Mouse (Mus musculus): ENCODE measurements around the gene Slc41a2. TPM values are rescaled to one million over a fixed set of nuclear protein-coding genes. Genes with fewer than 3 reads are reported as not detected.

The Slc41a2 gene
- polyA plus RNA-seq, 1 experiment from 2014 or later, result 1.2 TPM

DNA sequence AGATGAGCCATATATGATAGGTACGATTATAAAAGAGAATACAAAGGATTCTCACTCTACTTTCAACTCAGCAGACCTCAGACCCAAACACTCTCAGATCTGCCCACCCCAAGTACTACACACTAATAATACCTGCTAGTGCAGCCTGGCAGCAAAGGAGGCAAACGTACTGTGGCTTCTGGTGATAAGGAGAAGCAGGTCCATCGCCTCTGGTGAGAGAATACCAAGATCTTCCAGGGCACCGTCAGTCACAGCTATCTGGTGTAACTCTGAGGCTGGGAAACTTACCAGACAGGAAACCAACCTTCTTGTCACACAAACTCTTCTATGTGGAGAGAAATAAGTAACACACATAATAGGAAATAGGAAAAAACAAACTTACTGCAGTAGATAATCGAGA, 24.6 kb downstream of the Slc41a2 start:
- 76% methylated on average over 5 of the region's 5 CpGs for WGBS

DNA sequence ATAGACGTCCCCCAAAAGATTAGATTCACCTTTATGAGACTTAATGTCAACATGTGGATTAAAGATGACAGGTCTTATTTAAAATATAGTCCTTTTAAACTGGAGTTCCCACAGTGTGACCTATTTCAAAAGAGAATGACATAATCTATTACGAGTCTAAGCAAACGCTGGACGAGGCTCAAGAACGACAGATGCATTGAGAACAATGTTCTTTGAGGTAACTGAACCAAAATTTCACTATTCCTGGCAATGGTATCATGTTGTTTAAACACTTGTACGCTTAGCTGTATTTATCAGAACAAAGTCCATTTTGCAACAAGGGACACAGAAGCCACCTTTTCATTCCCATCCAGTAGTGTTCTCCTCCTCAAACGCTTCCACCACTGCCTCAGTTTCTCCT, 27.3 kb downstream of the Slc41a2 start:
- Histone ChIP-seq H3K9ac (replicated peaks; ENCODE audit: low read depth, low read length) (no peak overlapping the region), H3K4me2 (replicated peaks; ENCODE audit: low read depth, low read length) (no peak overlapping the region)
- 45% methylated on average over 7 of the region's 7 CpGs for WGBS

More for the DNA sequence above, 24.6 kb downstream of the Slc41a2 start:
- Histone ChIP-seq H3K36me3 (ENCODE audit: control insufficient read depth, insufficient read depth, low read length) (no peaks in the 10 kb centered on the region), H3K9me3 (ENCODE audit: control insufficient read depth, low read depth, low read length) (no peaks in the 10 kb centered on the region; the same call in 1 of the 2 replicates), H3K4me1 (ENCODE audit: control insufficient read depth, insufficient read depth, low read length) (no peaks in the 10 kb centered on the region), H3K4me3 (ENCODE audit: low read depth, low read length) (no peak overlapping the region), H3K27me3 (ENCODE audit: control insufficient read depth, insufficient read depth, low read length) (no peaks in the 10 kb centered on the region), H3K4me2 (replicated peaks; ENCODE audit: low read depth, low read length) (no peak overlapping the region), H3K9ac (replicated peaks; ENCODE audit: low read depth, low read length) (no peak overlapping the region), H3K27ac (ENCODE audit: low read length) (no peak overlapping the region)
- no peak for ATAC-seq (ENCODE audit: insufficient number of reproducible peaks, insufficient read depth, low FRiP score, low read depth)

GRCm38 (mm10) chr10:83301687-83302086, 36.0 kb downstream of the Slc41a2 start:
- Histone ChIP-seq H3K36me3 (ENCODE audit: control insufficient read depth, insufficient read depth, low read length) (no peaks in the 10 kb centered on the region), H3K4me2 (replicated peaks; ENCODE audit: low read depth, low read length) (no peak overlapping the region), H3K27me3 (ENCODE audit: control insufficient read depth, insufficient read depth, low read length) (no peaks in the 10 kb centered on the region), H3K9ac (replicated peaks; ENCODE audit: low read depth, low read length) (no peak overlapping the region), H3K9me3 (ENCODE audit: control insufficient read depth, low read depth, low read length) (no peaks in the 10 kb centered on the region), H3K4me3 (ENCODE audit: low read depth, low read length) (no peak overlapping the region), H3K4me1 (ENCODE audit: control insufficient read depth, insufficient read depth, low read length) (no peaks in the 10 kb centered on the region), H3K27ac (ENCODE audit: low read length) (no peak overlapping the region)
- WGBS, result 72% methylated on average over 4 of the region's 4 CpGs
- no peak for ATAC-seq (ENCODE audit: insufficient number of reproducible peaks, insufficient read depth, low FRiP score, low read depth)

More for the DNA sequence above, 27.3 kb downstream of the Slc41a2 start:
- Histone ChIP-seq H3K36me3 (ENCODE audit: control insufficient read depth, insufficient read depth, low read length) (no peaks in the 10 kb centered on the region), H3K27me3 (ENCODE audit: control insufficient read depth, insufficient read depth, low read length) (no peaks in the 10 kb centered on the region), H3K4me1 (ENCODE audit: control insufficient read depth, insufficient read depth, low read length) (no peaks in the 10 kb centered on the region), H3K27ac (ENCODE audit: low read length) (no peak overlapping the region), H3K9me3 (ENCODE audit: control insufficient read depth, low read depth, low read length) (no peaks in the 10 kb centered on the region; the same call in 1 of the 2 replicates), H3K4me3 (ENCODE audit: low read depth, low read length) (no peak overlapping the region)
- ATAC-seq (ENCODE audit: insufficient number of reproducible peaks, insufficient read depth, low FRiP score, low read depth), result no peak

- Histone ChIP-seq H3K9me3 (ENCODE audit: control insufficient read depth, low read depth, low read length) (no peaks in the 10 kb centered on the region), H3K4me1 (ENCODE audit: control insufficient read depth, insufficient read depth, low read length) (no peaks in the 10 kb centered on the region), H3K27ac (ENCODE audit: low read length) (no peak overlapping the region), H3K4me2 (replicated peaks; ENCODE audit: low read depth, low read length) (no peak overlapping the region), H3K9ac (replicated peaks; ENCODE audit: low read depth, low read length) (no peak overlapping the region), H3K4me3 (ENCODE audit: low read depth, low read length) (no peak overlapping the region), H3K27me3 (ENCODE audit: control insufficient read depth, insufficient read depth, low read length) (no peaks in the 10 kb centered on the region), H3K36me3 (ENCODE audit: control insufficient read depth, insufficient read depth, low read length) (no peaks in the 10 kb centered on the region)
- ATAC-seq (ENCODE audit: insufficient number of reproducible peaks, insufficient read depth, low FRiP score, low read depth), result no peak
- 66% methylated on average over 3 of the region's 3 CpGs for WGBS
These were observed 36.6 kb downstream of the Slc41a2 start for GRCm38 (mm10) chr10:83301054-83301453.

DNA sequence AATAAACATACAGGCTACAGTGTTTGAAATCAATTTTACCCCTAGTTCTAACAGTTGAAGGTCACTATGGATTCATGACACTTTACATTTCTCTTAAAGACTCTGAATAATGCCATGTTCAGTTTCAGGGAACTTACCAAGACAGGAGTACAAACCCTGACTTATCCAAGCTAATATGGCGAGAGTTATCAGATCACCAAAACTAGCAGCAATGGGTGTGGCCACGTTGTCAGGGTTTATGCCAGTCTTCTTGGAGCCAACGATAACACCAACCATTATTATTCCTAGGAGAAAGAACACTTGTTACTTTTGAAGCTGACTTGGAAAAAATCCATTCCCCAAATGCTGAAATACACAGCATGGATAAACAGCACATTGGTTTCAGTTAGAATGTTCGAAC, 40.7 kb downstream of the Slc41a2 start:
- no peak overlapping the region for H3K9ac ChIP-seq (replicated peaks; ENCODE audit: low read depth, low read length)
- H3K4me3 ChIP-seq (ENCODE audit: low read depth, low read length), result no peak overlapping the region
- H3K27ac ChIP-seq (ENCODE audit: low read length), result no peak overlapping the region
- 68% methylated on average over 4 of the region's 4 CpGs for WGBS
- no peak overlapping the region for H3K4me2 ChIP-seq (replicated peaks; ENCODE audit: low read depth, low read length)
- no peaks in the 10 kb centered on the region for H3K9me3 ChIP-seq (ENCODE audit: control insufficient read depth, low read depth, low read length)
- H3K4me1 ChIP-seq (ENCODE audit: control insufficient read depth, insufficient read depth, low read length), result no peaks in the 10 kb centered on the region
- H3K36me3 ChIP-seq (ENCODE audit: control insufficient read depth, insufficient read depth, low read length), result no peaks in the 10 kb centered on the region
- H3K27me3 ChIP-seq (ENCODE audit: control insufficient read depth, insufficient read depth, low read length), result no peaks in the 10 kb centered on the region
- ATAC-seq (ENCODE audit: insufficient number of reproducible peaks, insufficient read depth, low FRiP score, low read depth), result no peak

DNA sequence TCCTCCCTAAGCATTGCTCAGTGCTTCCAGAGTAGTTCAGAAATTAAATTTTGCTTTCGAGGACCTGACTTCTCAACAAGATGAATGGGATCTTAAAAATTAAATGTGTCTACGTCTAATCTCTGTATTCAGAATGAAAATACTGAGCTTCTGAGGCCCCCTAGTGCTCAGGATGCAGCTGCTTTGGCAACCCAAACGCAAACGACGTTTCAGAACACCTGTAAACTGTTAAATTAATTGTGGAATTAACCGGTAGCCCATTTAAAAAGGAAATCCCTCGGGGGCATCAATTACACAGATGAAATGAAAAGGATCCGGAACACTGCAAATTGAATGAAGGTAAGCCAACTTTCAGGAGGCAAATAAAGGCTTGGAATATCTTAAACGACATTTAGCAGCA, 42.9 kb downstream of the Slc41a2 start:
- 41% methylated on average over 9 of the region's 9 CpGs for WGBS
- H3K4me1 ChIP-seq (ENCODE audit: control insufficient read depth, insufficient read depth, low read length), result no peaks in the 10 kb centered on the region
- H3K27ac ChIP-seq (ENCODE audit: low read length), result no peak overlapping the region
- H3K4me2 ChIP-seq (replicated peaks; ENCODE audit: low read depth, low read length), result no peak overlapping the region
- H3K27me3 ChIP-seq (ENCODE audit: control insufficient read depth, insufficient read depth, low read length), result no peaks in the 10 kb centered on the region
- H3K9ac ChIP-seq (replicated peaks; ENCODE audit: low read depth, low read length), result no peak overlapping the region
- no peak overlapping the region for H3K4me3 ChIP-seq (ENCODE audit: low read depth, low read length)
- no peaks in the 10 kb centered on the region for H3K36me3 ChIP-seq (ENCODE audit: control insufficient read depth, insufficient read depth, low read length)
- H3K9me3 ChIP-seq (ENCODE audit: control insufficient read depth, low read depth, low read length), result no peaks in the 10 kb centered on the region
- ATAC-seq (ENCODE audit: insufficient number of reproducible peaks, insufficient read depth, low FRiP score, low read depth), result no peak

DNA sequence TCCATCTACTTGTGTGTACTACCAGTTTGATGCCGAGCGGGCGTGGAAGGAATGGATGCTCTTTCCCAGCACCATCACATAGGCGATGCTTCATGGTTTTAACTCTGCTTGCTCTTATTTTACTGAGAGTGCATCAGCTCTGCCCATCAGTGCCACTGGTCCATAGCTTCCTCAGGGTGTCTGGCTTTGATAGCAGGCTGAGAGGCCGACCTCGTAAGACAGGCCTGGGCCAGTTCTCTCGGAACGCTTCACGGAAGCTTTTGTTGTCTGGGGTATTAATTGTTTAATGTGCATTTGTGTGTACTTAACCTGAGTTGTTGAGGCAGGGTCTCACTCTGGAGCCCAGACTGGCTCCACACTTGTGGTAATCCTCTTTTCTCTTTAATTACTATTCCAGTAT, 44.3 kb downstream of the Slc41a2 start:
- Histone ChIP-seq H3K4me2 (replicated peaks; ENCODE audit: low read depth, low read length) (no peak overlapping the region), H3K4me1 (ENCODE audit: control insufficient read depth, insufficient read depth, low read length) (no peaks in the 10 kb centered on the region), H3K4me3 (ENCODE audit: low read depth, low read length) (no peak overlapping the region), H3K27me3 (ENCODE audit: control insufficient read depth, insufficient read depth, low read length) (no peaks in the 10 kb centered on the region), H3K36me3 (ENCODE audit: control insufficient read depth, insufficient read depth, low read length) (no peaks in the 10 kb centered on the region), H3K9me3 (ENCODE audit: control insufficient read depth, low read depth, low read length) (no peaks in the 10 kb centered on the region), H3K9ac (replicated peaks; ENCODE audit: low read depth, low read length) (no peak overlapping the region), H3K27ac (ENCODE audit: low read length) (no peak overlapping the region)
- ATAC-seq (ENCODE audit: insufficient number of reproducible peaks, insufficient read depth, low FRiP score, low read depth), result no peak
- WGBS, result 82% methylated on average over 9 of the region's 9 CpGs

- 74% methylated on average over 11 of the region's 11 CpGs for WGBS
These were observed 46.0 kb downstream of the Slc41a2 start for GRCm38 (mm10) chr10:83291731-83292130.

DNA sequence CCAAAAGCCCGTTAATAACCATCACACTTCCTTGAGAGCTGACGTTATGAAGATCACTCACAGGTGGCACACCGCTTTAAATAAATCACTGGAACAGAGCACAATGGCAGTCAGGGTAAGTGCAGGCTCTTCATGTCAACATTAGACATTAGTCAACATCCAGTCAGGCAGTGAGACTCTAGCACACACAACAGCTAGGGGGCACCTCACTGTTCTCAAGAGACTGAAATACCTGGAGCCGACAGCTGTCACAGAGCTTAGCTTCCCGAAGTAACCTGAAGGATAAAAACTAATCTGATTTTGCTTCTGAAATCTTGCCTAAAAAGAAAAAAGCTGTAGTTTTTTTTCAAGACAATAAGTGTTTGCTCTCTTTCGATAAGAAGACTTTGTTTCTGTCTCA, 49.9 kb downstream of the Slc41a2 start:
- Histone ChIP-seq H3K9me3 (ENCODE audit: control insufficient read depth, low read depth, low read length) (no peaks in the 10 kb centered on the region), H3K4me2 (replicated peaks; ENCODE audit: low read depth, low read length) (no peak overlapping the region), H3K36me3 (ENCODE audit: control insufficient read depth, insufficient read depth, low read length) (no peaks in the 10 kb centered on the region), H3K27ac (ENCODE audit: low read length) (no peak overlapping the region), H3K9ac (replicated peaks; ENCODE audit: low read depth, low read length) (no peak overlapping the region), H3K4me3 (ENCODE audit: low read depth, low read length) (no peak overlapping the region), H3K4me1 (ENCODE audit: control insufficient read depth, insufficient read depth, low read length) (no peaks in the 10 kb centered on the region), H3K27me3 (ENCODE audit: control insufficient read depth, insufficient read depth, low read length) (no peaks in the 10 kb centered on the region)
- WGBS, result 53% methylated on average over 6 of the region's 6 CpGs
- ATAC-seq (ENCODE audit: insufficient number of reproducible peaks, insufficient read depth, low FRiP score, low read depth), result no peak

More at GRCm38 (mm10) chr10:83291731-83292130, 46.0 kb downstream of the Slc41a2 start:
- H3K27me3 ChIP-seq (ENCODE audit: control insufficient read depth, insufficient read depth, low read length), result no peaks in the 10 kb centered on the region
- H3K27ac ChIP-seq (ENCODE audit: low read length), result no peak overlapping the region
- ATAC-seq (ENCODE audit: insufficient number of reproducible peaks, insufficient read depth, low FRiP score, low read depth), result no peak
- H3K4me1 ChIP-seq (ENCODE audit: control insufficient read depth, insufficient read depth, low read length), result no peaks in the 10 kb centered on the region
- no peak overlapping the region for H3K9ac ChIP-seq (replicated peaks; ENCODE audit: low read depth, low read length)
- H3K4me2 ChIP-seq (replicated peaks; ENCODE audit: low read depth, low read length), result no peak overlapping the region
- H3K36me3 ChIP-seq (ENCODE audit: control insufficient read depth, insufficient read depth, low read length), result no peaks in the 10 kb centered on the region
- H3K9me3 ChIP-seq (ENCODE audit: control insufficient read depth, low read depth, low read length), result no peaks in the 10 kb centered on the region
- H3K4me3 ChIP-seq (ENCODE audit: low read depth, low read length), result no peak overlapping the region
